Mouse (Mus musculus) ZHBTc4 (cell line): ENCODE data around the gene Commd7.
A peak's percentile ranks its signal among the peaks of the same experiment; 100 is the strongest.
"Not testable (repeated sequence)": the region's sequence is repeated elsewhere in the genome, so short reads cannot be mapped to it uniquely, and the experiment has no call there.

Experiments
- DNase-seq: peaks from one replicate; pipeline ENCODE4 v3.0.0-alpha.2; 2011; ENCODE audit warnings: low read depth, low spot score

The Commd7 gene

GRCm38 (mm10) chr2:153631976-153632870 lies at the start of gene Commd7:
Gene Commd7, minus strand, starts transcription at chr2:153632781.
- DNase-seq, result peak; percentile 91

GRCm38 (mm10) chr2:153679959-153680358 lies 47.4 kb upstream of the Commd7 start:
- no peak for DNase-seq

DNA sequence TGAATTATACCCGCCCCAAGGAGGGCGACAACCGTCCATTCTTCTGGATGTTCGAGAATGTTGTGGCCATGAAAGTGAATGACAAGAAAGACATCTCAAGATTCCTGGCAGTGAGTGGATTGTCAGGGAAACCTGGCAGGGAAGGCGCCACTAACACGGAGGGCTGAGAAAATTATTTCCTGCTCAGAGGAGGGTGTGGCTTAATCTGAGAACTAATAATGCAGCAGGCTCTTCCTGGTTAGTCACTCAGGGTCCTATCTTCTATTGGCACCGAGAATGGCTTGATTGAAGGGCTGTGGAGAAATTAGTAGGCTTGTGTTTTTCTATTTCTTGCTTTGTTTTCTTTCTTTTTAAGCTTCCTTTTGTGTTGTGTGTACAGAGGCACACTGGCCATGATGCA lies 45.0 kb upstream of the Commd7 start:
- no peak for DNase-seq

DNA sequence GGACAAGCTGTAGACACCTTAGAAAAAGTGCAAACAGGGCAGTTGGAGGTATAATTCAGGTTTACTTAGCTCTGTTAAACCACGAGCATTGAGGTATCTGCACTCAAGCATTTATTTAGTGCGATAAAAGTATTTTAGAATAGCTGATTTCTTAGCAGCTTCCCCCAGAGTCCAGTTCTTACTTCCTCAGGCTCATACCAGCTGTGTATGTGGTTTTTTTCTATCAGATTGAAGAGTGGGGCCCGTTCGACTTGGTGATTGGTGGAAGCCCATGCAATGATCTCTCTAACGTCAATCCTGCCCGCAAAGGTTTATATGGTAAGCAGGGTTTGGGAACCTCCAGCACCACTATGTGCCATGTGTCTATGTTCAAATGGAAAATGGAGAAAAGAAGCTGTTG lies 44.4 kb upstream of the Commd7 start:
- DNase-seq, result no peak

DNA sequence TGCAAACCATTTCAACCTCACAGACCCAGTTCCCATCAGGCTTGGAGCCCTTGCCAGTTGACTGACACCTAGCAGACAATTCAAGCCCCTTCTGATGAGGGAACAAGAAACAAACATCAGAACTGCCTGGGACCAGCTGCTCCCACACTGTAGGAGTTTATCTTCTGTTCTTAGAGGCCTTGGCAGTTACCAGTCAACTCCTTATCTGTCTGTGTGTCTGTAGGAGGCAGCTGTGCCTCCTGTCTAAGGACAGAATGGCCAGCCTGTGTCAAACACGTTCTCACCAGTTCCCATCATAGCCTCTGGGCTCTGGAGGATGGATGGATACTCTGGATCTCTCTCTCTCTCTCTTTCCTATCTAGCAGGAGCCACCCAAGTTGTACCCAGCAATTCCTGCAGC lies 42.8 kb upstream of the Commd7 start:
- not testable (repeated sequence) for DNase-seq

DNA sequence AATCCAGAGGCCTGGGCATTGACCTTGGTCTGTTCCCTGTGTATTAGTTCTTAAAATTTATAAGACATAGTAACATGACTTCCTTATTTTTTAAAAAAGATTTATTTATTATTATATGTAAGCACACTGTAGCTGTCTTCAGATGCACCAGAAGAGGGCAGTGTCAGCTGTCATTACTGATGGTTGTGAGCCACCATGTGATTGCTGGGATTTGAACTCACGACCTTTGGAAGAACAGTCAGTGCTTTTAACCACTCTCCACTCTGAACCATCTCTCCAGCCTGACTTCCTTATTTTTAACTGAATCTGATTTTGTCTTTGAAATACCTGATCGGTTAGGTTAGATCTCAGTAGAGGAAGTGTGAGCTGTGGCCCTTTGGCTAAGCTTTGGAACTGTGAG lies 40.0 kb upstream of the Commd7 start:
- no peak for DNase-seq

GRCm38 (mm10) chr2:153670111-153670510 lies 37.5 kb upstream of the Commd7 start:
- no peak for DNase-seq

DNA sequence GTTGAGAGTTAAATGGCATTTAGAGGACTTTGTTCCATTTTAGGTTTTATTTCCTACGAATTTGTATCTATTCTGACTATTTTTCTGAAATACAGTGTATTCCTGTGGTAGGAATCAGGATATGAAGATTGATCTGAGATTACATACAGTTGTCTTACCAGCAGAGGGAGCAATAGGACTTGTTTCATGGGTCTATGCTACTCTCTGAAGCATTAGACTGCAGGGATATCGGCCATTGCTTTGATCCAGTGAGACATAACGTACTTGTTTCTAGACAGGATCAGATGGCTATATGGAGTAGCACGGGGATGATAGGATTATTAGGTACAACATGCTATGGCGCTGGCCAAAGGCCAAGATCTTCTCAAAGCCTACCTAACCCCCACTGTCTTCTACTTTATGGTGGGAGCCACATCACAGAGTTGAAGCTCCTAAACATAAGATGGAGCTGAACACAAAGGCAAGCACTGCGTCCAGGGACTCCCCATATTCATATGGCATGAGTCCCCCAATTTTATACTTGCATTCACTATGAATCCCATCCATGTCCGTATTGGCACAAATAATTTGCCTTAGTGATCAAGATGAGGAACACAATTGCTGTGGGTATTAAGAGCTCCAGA lies 36.3 kb upstream of the Commd7 start:
- DNase-seq, result peak; percentile 67

GRCm38 (mm10) chr2:153665401-153665800 lies 32.8 kb upstream of the Commd7 start:
- DNase-seq, result no peak

- peak; percentile 89 for DNase-seq
These were observed 28.0 kb upstream of the Commd7 start for GRCm38 (mm10) chr2:153660616-153661015.

- DNase-seq, result not testable (repeated sequence)
These were observed 25.1 kb upstream of the Commd7 start for GRCm38 (mm10) chr2:153657659-153658058.

DNA sequence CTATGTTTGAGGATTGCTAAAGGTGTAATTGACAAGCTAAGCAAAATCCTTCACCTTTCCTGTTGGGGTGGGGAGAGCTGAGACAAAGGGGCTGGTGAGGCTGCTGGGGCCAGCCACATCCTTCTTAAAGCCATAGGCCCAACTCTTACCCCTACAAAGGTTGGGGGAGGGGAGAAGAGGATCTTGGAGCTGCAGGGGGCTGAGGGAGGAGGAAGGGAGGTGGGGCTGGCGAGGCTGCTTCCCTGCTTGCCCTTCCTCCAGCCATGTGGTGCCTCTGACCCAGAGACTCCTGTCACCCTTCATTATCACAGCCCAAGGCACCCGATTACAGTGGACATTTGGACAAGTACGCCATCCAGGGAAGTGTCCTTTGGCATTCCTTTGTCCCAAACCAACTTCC lies 19.1 kb upstream of the Commd7 start:
- peak; percentile 77 for DNase-seq

GRCm38 (mm10) chr2:153650014-153650687 lies 17.6 kb upstream of the Commd7 start:
- peak; percentile 49 for DNase-seq

- peak; percentile 73 for DNase-seq
These were observed 16.9 kb upstream of the Commd7 start, which contains the start of gene Dnmt3b for GRCm38 (mm10) chr2:153649298-153650013. Gene Dnmt3b, plus strand, starts transcription at chr2:153649450.

DNA sequence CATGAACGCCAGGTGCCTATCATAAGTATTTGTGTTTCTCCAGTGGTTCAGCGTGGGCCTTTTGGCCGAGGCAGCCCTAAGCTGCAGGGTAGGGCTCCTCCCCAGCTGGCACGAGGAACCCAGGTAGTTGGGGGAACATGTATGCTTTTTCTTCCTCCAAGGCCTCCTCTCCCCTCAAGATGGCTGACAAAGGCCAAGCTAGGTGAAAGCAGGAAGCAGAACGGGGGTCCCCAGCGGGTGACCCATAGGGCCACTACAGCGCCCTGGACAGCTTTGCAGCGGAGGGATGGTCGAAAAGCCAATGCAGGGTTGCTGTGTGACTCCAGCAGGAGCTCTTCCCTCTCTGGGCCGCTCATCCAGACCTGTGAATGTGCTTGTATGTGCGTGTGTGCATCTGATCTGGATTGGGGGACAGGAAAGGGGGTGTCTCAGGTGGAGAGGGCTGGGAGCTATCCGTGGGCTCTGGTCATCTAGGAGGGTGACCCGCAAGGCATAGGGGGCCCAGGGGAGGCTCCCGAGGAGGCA lies 16.3 kb upstream of the Commd7 start:
- no peak for DNase-seq

GRCm38 (mm10) chr2:153642999-153643398 lies 10.4 kb upstream of the Commd7 start:
- peak; percentile 73 for DNase-seq

DNA sequence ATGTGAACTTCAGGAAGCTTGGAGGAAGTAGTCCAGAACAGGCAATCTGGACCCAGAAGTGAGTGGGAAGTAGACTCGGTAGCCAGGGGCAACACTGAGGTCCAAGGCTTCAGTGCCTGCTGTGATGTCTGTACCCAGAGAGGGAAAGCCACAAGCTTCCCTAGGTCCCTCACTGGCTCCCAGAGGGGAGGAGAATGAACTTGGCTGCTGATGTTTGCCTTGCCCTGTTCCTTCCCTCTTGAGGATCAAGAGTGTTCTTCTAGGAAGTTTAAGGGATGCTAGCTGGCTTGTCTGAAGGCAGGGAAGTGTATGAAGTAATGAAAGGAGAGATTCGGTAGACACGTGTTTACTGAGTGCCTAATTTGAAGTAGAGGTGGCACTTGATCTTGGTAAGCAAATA lies 9.9 kb upstream of the Commd7 start:
- DNase-seq, result peak; percentile 16

GRCm38 (mm10) chr2:153638977-153639680 lies 6.5 kb upstream of the Commd7 start:
- DNase-seq, result peak; percentile 58

DNA sequence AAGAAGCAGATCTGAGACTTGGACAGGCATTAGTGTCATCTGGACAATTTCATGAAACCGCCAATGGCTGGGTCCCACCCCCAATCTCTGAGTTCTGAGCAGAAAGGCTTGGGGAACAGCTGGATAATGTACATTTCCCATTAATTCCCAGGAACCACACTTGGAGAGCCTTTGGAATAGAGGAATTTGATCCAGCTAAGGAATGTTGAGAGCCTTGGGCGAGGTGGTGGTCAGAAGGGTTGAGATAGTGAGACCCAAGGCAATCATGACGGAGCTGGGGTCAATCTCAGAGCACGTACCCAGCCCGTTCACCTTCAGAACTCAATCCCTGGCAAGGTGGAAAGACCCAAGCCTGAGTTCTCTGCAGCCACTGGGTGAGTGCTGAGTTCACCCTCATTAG lies 678 bp upstream of the Commd7 start:
- peak; percentile 54 for DNase-seq

DNA sequence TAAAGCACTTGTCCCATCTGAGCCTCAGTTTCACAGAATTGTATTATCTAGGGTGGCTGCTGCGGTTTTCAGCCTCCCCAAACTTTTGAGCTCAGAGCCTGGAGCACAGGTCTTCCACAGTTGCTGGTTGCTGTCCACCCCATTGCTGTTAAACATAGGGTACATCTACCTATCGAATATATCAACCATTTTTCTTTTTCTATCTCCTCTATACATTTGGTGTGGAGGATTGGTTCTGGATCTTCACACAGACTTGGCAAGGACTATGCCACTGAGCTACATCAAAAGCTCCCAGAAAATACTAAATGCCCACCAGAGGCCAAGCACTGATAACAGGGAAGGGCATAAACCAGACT lies 268 bp upstream of the Commd7 start:
- no peak for DNase-seq

DNA sequence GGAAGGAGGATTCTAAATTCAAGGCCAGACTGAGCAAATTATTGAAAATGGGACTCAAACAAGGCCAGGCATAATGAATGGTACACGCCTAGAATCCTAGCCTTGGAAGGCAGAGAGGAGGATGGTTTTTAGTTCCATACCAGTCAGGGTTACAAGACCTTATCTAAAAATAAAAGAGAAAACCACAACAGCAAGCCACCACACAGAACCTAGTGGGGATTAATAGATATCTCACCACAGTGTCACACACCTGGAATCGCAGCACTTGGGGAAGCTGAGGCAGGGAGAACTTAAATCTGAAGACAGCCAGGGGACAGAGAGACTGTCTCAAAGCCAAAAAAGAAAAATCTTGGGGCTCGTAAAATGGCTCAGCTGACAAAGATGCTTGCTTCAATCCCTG lies 1.6 kb downstream of the Commd7 start:
- no peak for DNase-seq
